Mouse (Mus musculus): ENCODE measurements at regions not wholly inside any gene's neighbourhood (a gene's known extent, or its start where the extent isn't known, plus 50 kb on each side); places are given as distances from the start of the nearest gene placed in this dataset.

DNA sequence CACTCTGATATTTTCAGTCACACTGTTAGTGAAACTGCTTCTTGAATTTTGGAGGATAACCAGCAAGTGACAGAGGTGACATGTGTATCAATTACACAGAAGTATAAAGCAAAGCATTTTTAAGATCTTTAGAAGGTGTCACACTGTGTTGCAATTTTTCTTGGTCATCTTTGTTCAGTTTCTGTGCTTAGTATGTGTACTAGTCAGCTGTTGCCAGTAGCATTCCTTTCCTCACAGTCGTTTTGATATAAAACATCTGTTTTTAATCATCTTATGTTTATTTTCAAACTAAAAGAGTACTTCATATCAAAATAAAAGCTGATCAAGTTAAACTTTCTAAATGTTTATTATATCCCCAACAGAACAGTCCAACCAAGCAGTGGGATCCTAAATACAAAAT, 316.0 kb upstream of the Fign start:
- H3K27ac ChIP-seq (replicated peaks) = no peak overlapping the region
- WGBS = 51% methylated on average over 1 of the region's 1 CpGs
- no peak for DNase-seq (ENCODE audit: low spot score)
- H3K9me3 ChIP-seq = no peaks in the 10 kb centered on the region
- H3K36me3 ChIP-seq (replicated peaks) = no peaks in the 10 kb centered on the region
- H3K27me3 ChIP-seq (replicated peaks; ENCODE audit: low read depth, poor library complexity, severe bottlenecking) = no peaks in the 10 kb centered on the region
- no peaks in the 10 kb centered on the region for H3K4me1 ChIP-seq
- no peak overlapping the region for H3K4me3 ChIP-seq

DNA sequence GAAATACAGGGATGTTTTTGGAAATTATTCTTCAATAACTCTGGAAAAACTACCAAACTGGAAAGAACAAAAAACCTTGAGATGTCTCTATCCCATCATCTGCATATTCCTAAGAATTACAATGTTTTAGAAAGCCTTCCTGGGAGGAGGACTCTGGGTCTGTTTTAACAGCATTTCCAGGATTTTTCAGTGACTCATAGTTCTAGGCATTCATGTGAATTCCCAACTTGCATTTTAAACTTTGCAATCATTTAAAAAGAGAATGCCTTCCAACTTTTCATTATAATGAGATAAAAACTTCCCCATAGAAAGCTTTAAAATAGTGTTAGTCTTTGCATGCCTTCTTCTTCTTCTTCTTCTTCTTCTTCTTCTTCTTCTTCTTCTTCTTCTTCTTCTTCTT, 315.4 kb upstream of the Fign start:
- Histone ChIP-seq H3K27ac (replicated peaks) (no peak overlapping the region), H3K4me3 (no peak overlapping the region)

DNA sequence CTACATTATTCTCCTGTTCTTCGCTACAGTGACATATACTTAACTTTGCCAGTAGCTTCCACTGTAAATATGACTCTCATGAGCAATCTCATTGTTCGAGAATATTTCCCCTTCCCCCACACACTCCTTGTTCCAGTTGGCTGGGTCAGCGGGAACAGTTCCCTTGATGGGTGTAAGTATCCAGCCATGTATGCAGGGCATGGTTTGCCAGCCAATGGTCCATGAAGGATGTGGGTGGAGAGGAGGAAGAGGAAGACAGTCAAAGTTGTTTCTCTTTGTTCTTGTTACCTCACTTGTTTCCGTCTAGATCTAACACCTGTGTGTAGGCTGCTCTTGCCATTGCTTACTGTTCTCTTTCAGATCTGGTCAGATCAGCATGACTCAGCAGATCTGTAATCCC, 298.1 kb upstream of the Fign start:
- no peak for DNase-seq (ENCODE audit: low spot score)
- no peak overlapping the region for H3K27ac ChIP-seq (replicated peaks)
- no peak overlapping the region for H3K4me3 ChIP-seq
- no peaks in the 10 kb centered on the region for H3K9me3 ChIP-seq
- H3K36me3 ChIP-seq (replicated peaks) = no peaks in the 10 kb centered on the region
- H3K4me1 ChIP-seq = peaks cover 17% of the 10 kb centered on the region
- WGBS = 80% methylated on average over 4 of the region's 4 CpGs
- H3K27me3 ChIP-seq (replicated peaks; ENCODE audit: low read depth, poor library complexity, severe bottlenecking) = no peaks in the 10 kb centered on the region

More for the DNA sequence above, 315.4 kb upstream of the Fign start:
- no peaks in the 10 kb centered on the region for H3K4me1 ChIP-seq
- DNase-seq (ENCODE audit: low spot score) = no peak
- no peaks in the 10 kb centered on the region for H3K27me3 ChIP-seq (replicated peaks; ENCODE audit: low read depth, poor library complexity, severe bottlenecking)
- no peaks in the 10 kb centered on the region for H3K36me3 ChIP-seq (replicated peaks)
- H3K9me3 ChIP-seq = no peaks in the 10 kb centered on the region

DNA sequence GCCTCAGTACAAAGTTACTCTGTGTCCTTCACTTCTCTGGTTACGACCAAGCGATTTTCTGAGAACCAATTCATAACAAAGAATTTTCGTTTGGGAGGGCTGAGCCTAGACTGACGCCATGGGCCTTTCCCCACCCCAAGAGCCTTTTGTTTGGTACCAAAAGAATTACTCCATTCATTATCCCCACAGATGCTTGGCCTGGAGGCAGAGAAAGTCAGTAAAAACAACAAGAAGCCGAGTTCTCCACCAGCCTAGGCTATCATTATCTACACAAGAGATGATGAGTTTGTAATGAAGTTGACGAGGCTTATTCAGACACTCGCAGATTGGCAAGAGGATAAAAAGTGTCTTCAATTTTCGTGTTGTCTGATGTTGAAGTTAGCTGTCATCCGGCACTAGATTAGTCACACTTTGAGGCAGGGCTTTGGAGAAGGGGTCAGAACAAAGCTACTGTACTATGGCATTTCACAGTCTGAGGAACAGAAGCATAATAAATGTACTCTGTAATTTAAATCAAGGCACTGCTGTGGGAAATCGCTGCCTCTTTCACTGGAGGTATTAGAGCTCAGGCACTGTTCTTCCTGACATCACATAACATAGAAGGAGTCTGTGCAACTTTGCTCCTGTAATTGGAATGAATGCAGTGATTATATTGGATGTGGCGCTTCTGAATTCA, 296.9 kb upstream of the Fign start:
- Histone ChIP-seq H3K36me3 (replicated peaks) (no peaks in the 10 kb centered on the region), H3K4me1 (peaks cover 20% of the 10 kb centered on the region), H3K9me3 (no peaks in the 10 kb centered on the region), H3K27me3 (replicated peaks; ENCODE audit: low read depth, poor library complexity, severe bottlenecking) (no peaks in the 10 kb centered on the region), H3K27ac (replicated peaks) (peak overlapping the region; percentile 74), H3K4me3 (no peak overlapping the region)
- WGBS = 15% methylated on average over 11 of the region's 11 CpGs
- peak; percentile 28 for DNase-seq (ENCODE audit: low spot score)

DNA sequence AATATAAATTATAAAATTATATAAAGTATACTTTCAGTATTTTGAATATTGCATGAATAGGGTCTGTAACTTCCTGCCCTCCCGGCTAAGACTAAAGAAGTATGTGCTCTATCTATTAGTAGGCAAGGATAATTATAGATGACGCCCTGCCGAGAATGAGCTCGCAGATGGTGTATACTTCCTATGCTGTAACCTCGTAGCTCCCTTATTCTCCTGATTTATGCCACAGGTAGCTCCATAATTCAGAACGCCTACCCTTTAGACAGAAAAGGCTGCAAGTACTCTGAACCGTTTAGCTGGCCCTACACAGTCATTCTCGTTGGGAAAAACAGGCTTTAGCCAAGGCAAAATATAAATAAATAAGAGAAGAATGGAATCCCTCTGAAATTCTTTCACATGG, 296.4 kb upstream of the Fign start:
- no peak for DNase-seq (ENCODE audit: low spot score)
- Histone ChIP-seq H3K36me3 (replicated peaks) (no peaks in the 10 kb centered on the region), H3K9me3 (no peaks in the 10 kb centered on the region), H3K4me3 (no peak overlapping the region), H3K27me3 (replicated peaks; ENCODE audit: low read depth, poor library complexity, severe bottlenecking) (no peaks in the 10 kb centered on the region), H3K27ac (replicated peaks) (peak overlapping the region; percentile 74; the same call in 1 of the 2 replicates), H3K4me1 (peaks cover 20% of the 10 kb centered on the region)
- WGBS = 31% methylated on average over 8 of the region's 8 CpGs

DNA sequence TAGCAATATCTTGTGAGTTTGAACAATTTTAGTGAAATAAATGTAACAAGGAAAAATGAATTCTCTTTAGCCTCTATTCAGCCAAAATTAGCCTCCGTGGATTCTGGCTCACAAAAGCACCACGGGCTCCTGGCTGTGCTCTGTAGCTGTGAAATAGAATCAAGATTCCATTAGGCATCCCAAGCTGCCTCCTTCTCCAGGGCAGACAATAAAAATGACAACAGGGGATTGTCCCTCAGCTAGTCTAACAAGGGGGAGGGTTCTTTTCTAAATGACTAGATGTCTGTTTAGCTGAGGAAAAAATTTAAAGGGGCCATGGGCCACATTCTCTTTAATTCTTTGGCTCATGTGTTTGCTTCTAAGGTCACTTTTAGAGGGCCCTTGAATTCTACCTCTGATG, 272.0 kb upstream of the Fign start:
- Histone ChIP-seq H3K27ac (replicated peaks) (no peak overlapping the region), H3K4me3 (no peak overlapping the region), H3K36me3 (replicated peaks) (no peaks in the 10 kb centered on the region), H3K4me1 (peaks cover 8% of the 10 kb centered on the region; the same call in 1 of the 2 replicates), H3K27me3 (replicated peaks; ENCODE audit: low read depth, poor library complexity, severe bottlenecking) (no peaks in the 10 kb centered on the region), H3K9me3 (no peaks in the 10 kb centered on the region)
- WGBS = 8% methylated on average over 2 of the region's 2 CpGs
- DNase-seq (ENCODE audit: low spot score) = no peak

DNA sequence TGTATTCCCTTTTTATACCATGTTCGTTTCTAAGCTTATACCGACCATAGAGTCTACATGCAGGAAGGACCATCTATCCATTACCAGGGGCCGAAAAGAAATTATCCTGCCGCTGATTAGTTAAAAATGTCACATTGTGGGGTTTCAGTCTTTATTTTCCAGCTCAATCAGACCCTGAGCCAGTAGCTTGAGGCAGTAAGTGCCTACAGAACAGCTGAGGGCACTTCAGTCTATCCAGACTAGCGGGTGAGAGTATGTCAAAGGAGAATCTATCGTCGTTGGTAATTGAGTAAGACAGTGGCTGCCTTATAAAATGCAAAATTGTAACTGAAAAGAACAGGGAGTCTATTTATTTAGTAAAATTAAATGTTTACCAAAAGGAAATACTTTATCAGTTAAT, 269.4 kb upstream of the Fign start:
- no peak for DNase-seq (ENCODE audit: low spot score)
- Histone ChIP-seq H3K27ac (replicated peaks) (no peak overlapping the region), H3K36me3 (replicated peaks) (no peaks in the 10 kb centered on the region), H3K4me1 (peaks cover 8% of the 10 kb centered on the region; the same call in 1 of the 2 replicates), H3K27me3 (replicated peaks; ENCODE audit: low read depth, poor library complexity, severe bottlenecking) (no peaks in the 10 kb centered on the region), H3K4me3 (no peak overlapping the region), H3K9me3 (no peaks in the 10 kb centered on the region)
- 87% methylated on average over 7 of the region's 7 CpGs for WGBS

DNA sequence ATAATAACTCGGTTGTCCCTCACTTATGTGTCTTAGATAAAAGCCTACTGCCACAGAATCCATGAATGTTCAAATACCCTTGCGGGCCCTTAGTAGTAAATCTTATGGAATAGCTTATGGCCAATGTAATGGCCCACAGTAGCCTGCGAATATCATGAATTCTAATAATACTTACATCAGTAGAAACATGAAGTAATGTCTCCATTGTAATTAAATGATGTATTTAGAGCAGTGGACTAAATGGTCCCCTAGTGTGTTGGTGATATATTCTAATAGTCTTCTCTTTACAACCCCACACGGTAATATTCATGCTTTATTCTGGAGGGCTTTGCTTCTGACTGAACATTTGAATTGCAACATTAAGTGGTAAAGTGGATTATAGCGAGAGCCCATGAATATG, 268.7 kb upstream of the Fign start:
- no peaks in the 10 kb centered on the region for H3K36me3 ChIP-seq (replicated peaks)
- H3K9me3 ChIP-seq = no peaks in the 10 kb centered on the region
- H3K27me3 ChIP-seq (replicated peaks; ENCODE audit: low read depth, poor library complexity, severe bottlenecking) = no peaks in the 10 kb centered on the region
- H3K4me1 ChIP-seq = peaks cover 8% of the 10 kb centered on the region; the same call in 1 of the 2 replicates
- DNase-seq (ENCODE audit: low spot score) = no peak
- 94% methylated on average over 5 of the region's 5 CpGs for WGBS
- no peak overlapping the region for H3K4me3 ChIP-seq
- no peak overlapping the region for H3K27ac ChIP-seq (replicated peaks)

DNA sequence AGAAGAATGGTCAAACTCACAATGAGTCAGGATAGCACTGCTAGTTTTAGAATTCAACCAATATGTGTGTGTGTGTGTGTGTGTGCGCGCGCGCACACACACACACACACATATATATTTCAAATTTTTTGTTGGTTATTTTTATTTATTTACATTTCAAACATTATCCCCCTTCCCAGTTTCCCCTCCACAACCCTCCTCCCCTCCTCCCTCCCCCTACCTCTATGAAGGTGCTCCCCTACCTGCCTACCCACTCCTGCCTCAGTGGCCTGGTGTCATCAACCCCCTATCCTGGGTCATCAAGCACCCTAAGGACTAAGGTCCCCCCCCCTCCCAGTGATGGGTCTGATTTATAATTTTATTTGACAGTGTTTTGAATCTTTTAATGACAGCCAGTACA, 258.4 kb upstream of the Fign start:
- Histone ChIP-seq H3K27ac (replicated peaks) (no peak overlapping the region), H3K27me3 (replicated peaks; ENCODE audit: low read depth, poor library complexity, severe bottlenecking) (no peaks in the 10 kb centered on the region), H3K4me3 (no peak overlapping the region), H3K9me3 (no peaks in the 10 kb centered on the region), H3K36me3 (replicated peaks) (no peaks in the 10 kb centered on the region), H3K4me1 (no peaks in the 10 kb centered on the region)
- no peak for DNase-seq (ENCODE audit: low spot score)
- 96% methylated on average over 4 of the region's 4 CpGs for WGBS

DNA sequence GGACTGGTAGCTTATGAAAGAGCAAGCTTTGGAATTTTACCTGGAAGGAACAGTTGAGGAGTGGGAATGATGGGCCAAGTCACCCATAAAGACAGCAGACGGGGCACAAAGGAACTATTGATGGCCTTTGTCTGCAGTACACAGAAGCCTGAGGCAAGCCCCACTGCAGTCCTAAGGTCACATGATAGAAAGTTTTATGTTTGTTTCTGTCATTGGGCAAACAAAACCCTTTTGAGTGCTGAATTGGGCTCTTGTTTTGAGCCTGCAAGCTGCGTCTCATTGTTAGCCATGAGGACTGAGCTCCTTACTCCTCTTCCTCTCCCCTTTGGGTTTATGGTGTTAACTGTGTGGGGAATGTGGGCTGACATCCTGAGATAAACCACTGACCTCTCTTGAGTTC, 227.7 kb upstream of the Fign start:
- Histone ChIP-seq H3K9me3 (no peaks in the 10 kb centered on the region), H3K4me3 (no peak overlapping the region), H3K36me3 (replicated peaks) (no peaks in the 10 kb centered on the region), H3K4me1 (0 out of 2 replicates have a peak, but pooled peaks cover 5% of the 10 kb centered on the region), H3K27me3 (replicated peaks; ENCODE audit: low read depth, poor library complexity, severe bottlenecking) (no peaks in the 10 kb centered on the region), H3K27ac (replicated peaks) (no peak overlapping the region)
- DNase-seq (ENCODE audit: low spot score) = peak; percentile 7
- 29% methylated on average over 2 of the region's 2 CpGs for WGBS
